Mouse (Mus musculus): Measurements from ENCODE around the gene Ttpal.

- TF ChIP-seq CTCF (IDR thresholded peaks at IDR 0.05; ENCODE audit: low read depth) (no peak), EP300 (optimal IDR thresholded peaks at IDR 0.05) (no peak)
These were observed 44.5 kb downstream of the Ttpal start for GRCm38 (mm10) chr2:163646461-163647080.

Measured in stomach, postnatal 0 days (tissue).